Mouse (Mus musculus): Measurements from ENCODE around the gene Zfp385a.

DNA sequence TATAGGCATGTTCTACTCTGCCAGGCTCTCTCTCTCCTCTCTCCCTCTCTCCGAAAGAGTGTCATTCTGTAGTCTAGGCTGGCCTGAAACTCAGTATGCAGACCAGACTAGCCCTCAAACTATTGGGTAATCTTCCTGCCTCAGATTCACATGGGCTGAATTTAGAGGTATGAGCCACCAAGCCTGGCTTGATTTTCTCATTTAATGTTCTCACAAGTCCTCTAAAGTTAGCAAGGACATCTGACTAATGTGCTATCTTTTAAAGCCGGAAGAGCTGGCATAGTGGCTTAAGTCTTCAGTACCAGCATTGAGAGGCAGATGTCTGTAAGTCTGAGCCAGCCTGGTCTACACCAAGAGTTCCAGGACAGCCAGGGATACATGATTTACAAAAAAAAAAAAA lies 42.2 kb upstream of the Zfp385a start:
- TF ChIP-seq POLR2A (IDR thresholded peaks at IDR 0.05; ENCODE audit: extremely low read depth, insufficient read depth, low read length) (no peak), CTCF (IDR thresholded peaks at IDR 0.05; ENCODE audit: low read depth, low read length) (no peak)
